Mouse (Mus musculus) testis, adult 10 weeks (tissue): ENCODE data around the gene Mmrn2. TPM values are rescaled to one million over a fixed set of nuclear protein-coding genes. Genes with fewer than 3 reads are reported as not detected.

Experiments
- polyA plus RNA-seq: library from polyadenylated mRNA; stranded (reverse); fragments of 350-450 nt; fragmentation: Illumina TruSeq; extraction: RNeasy Lipid Tissue Mini Kit (QIAGEN cat#74804); gene quantifications from one replicate; pipeline ENCODE4 v1.2.3, GENCODE M21; 2014; ENCODE audit warnings: low read depth, low replicate concordance

Mmrn2 gene
- 0.41 TPM for polyA plus RNA-seq

DNA sequence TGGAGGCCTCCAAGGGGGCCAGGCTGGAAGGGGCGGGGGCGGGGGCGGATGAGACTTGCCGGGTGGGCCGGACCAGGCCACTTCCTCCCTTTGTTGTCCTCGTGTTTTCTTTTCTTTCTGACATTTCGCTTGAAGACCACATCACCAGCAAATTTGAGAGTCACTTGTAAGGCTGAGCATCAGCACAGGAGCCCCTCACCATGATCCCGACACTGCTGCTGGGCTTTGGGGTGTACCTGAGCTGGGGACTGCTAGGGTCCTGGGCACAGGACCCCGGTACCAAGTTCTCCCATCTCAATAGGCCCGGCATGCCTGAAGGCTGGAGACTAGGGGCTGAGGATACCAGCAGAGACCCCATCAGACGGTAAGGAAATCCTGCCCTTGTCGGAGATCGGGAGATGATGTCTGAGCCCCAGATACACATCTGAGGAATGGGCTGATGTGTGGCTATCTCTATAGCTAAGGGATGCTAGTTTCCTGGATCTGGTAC is at the start of gene Mmrn2:
Gene Mmrn2 (plus strand): TSS at position 51 of the 490 bp plus-strand sequence.

GRCm38 (mm10) chr14:34355301-34355700 is 20.0 kb upstream of the Mmrn2 start, which contains the start of gene Fam25c:
Gene Fam25c, minus strand, starts transcription at chr14:34355433.

GRCm38 (mm10) chr14:34374577-34374976 is 688 bp upstream of the Mmrn2 start, which contains the start of gene Sncg:
Gene Sncg, minus strand, starts transcription at chr14:34374789.

Other genes with a start within 250 kb of the Mmrn2 start
- gene Npy4r, start 223.0 kb upstream of the Mmrn2 start, polyA plus RNA-seq = 0.06 TPM
- 0.06 TPM for gene Gprin2, start 173.8 kb upstream of the Mmrn2 start, polyA plus RNA-seq
- 0.24 TPM for gene Syt15, start 155.9 kb upstream of the Mmrn2 start, polyA plus RNA-seq
- gene Shld2, start 65.0 kb upstream of the Mmrn2 start, polyA plus RNA-seq = 9.5 TPM
- 21.9 TPM for gene Glud1, start 64.7 kb upstream of the Mmrn2 start, polyA plus RNA-seq
- gene Fam25c, start 20.0 kb upstream of the Mmrn2 start, polyA plus RNA-seq = not detected
- gene Sncg, start 676 bp upstream of the Mmrn2 start, polyA plus RNA-seq = not detected
- 34.0 TPM for gene Bmpr1a, start 127.9 kb downstream of the Mmrn2 start, polyA plus RNA-seq
- gene 9230112D13Rik, start 147.3 kb downstream of the Mmrn2 start, polyA plus RNA-seq = not detected
- 0.50 TPM for gene Ldb3, start 213.2 kb downstream of the Mmrn2 start, polyA plus RNA-seq
- gene Opn4, start 224.7 kb downstream of the Mmrn2 start, polyA plus RNA-seq = not detected